Mouse (Mus musculus): ENCODE measurements at regions not wholly inside any gene's neighbourhood (a gene's known extent, or its start where the extent isn't known, plus 50 kb on each side); places are given as distances from the start of the nearest gene placed in this dataset.

DNA sequence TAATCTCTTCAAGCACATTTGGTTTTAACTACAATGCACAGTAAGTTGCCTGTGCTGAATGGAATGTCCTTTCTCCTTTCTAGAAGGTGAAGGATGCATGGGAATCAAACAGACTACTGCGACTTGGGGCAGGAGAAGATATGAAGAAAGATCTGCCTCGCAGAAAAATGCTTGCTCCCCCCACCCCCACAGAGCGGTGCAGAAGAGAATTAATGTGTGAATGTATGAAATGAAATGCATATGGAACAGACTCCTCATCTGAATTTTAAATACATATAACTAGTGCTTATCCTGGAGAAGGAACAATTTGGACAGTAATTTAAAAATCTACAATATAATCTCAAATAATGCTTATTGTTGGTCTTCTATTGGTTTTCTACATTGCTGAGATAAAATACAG lies 283.0 kb upstream of the Clnk start:
- no peak for DNase-seq

DNA sequence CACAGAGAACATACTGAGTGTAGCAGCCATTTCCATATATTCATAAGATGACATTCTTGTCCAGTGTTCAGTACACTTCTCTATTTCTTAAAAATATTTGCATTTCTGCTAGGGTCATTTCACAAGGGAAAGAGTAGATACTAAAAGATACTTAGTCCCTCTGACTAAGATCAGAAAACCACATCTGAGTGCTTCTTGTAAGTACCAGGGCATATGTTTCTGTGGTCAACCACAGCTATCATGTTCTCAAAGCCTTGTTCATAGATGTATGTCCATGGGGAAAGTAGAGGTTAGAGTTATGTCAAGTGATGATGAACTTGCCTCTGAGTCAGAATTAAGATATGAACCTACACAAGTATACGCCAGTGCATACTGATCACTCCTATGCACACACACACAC lies 279.2 kb upstream of the Clnk start:
- no peak for DNase-seq

GRCm38 (mm10) chr5:39153291-39153794 lies 276.7 kb upstream of the Clnk start:
- DNase-seq: no peak

DNA sequence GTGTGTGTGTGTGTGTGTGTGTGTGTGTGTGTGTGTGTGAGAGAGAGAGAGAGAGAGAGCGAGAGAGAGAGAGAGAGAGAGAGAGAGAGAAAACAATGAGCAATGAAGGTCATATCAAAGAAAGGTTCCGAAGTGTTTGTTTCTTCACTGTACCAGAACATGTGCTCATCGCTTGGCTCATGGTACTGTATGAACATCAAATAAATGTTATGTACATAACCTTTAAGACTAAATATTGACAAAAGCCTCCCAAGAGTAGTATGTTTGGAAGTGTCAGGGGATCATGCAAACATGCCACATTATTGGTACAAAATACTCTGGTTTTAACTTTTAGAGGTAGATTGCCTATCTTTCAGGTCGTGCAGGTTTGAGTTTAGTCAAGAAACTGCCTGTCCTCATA lies 275.3 kb upstream of the Clnk start:
- no peak for DNase-seq

DNA sequence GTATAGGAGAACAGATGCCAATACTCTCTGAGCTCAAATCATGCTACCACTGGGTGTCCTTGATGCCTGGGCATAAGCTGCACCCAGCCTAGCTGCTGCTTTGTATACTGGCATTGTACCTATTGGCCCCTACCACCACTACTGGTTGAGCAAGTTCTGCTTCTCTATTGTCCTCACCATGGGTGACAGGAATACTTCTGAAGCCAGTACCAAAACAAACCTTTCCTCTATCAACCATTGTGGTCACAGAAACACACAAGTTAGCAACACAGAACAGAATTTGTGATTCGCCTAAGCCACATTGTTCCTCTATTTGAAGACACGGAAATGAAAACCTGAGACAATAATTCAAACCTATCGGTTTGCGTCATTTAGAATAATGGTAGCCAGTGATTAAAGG lies 274.3 kb upstream of the Clnk start:
- DNase-seq: peak in 1 of 2 experiments; percentile 4

GRCm38 (mm10) chr5:39145658-39146057 lies 269.0 kb upstream of the Clnk start:
- no peak for DNase-seq

DNA sequence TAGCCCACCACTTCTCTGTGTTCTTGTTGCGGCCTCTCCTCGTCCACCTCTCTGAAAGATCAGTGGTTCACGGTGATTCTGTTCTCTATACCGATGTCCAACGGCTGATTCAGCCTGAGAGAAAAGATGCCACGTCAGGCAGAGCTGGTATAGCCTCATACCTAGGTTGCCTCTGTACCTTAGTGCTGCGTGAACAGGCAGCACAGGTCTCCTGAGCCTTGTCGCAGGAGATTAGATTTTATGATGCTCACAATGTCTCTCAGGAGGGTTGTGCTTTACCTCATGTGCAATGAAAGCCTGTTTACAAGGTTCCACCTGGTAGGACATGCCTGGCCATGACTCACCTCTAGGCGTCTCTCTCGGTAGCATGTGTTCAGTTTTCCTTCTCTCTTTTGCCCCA lies 267.6 kb upstream of the Clnk start:
- no peak for DNase-seq

- no peak for DNase-seq
These were observed 267.0 kb upstream of the Clnk start for GRCm38 (mm10) chr5:39143648-39144047.

- no peak for DNase-seq
These were observed 261.8 kb upstream of the Clnk start for GRCm38 (mm10) chr5:39138375-39138774.

GRCm38 (mm10) chr5:39128931-39129330 lies 252.3 kb upstream of the Clnk start:
- no peak for DNase-seq

- no peak for DNase-seq
These were observed 250.2 kb upstream of the Clnk start for GRCm38 (mm10) chr5:39126833-39127232.

DNA sequence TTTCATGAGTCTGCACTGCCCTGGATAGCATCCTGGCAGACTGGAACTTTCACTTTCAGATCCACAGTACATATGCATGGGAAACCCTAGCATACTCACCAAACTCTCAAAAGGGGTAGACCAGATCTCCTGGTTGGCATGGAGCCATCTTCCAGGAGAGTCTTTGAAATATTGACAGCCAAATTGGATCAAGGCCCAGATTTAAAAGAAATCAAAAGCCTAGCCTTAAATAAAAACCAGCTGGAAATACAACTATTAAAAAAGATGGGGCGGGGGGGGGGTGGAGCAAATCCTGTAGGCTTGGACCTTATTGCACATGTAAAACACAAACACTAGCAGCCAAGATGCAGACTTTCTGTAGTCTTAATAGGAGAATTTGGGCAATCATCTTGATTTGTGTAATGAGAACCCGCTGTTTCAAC lies 249.7 kb upstream of the Clnk start:
- no peak for DNase-seq

DNA sequence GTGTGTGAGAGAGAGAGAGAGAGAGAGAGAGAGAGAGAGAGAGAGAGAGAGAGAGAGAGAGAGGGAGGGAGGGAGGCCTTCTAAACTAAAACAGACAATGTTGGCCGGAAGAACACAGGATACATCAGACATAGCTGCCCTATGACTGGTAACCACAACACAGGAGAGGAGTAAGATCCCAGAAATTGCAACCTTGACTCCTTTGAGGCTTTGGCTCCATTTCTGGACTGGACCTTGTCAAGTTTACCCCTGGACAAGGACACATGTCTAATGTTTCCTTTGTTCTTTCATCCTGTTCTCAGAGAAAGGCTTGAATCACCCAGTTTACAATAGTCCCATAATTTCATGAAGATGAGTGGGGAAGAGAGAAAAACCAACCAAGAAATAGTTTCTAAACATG lies 233.7 kb upstream of the Clnk start:
- no peak for DNase-seq

DNA sequence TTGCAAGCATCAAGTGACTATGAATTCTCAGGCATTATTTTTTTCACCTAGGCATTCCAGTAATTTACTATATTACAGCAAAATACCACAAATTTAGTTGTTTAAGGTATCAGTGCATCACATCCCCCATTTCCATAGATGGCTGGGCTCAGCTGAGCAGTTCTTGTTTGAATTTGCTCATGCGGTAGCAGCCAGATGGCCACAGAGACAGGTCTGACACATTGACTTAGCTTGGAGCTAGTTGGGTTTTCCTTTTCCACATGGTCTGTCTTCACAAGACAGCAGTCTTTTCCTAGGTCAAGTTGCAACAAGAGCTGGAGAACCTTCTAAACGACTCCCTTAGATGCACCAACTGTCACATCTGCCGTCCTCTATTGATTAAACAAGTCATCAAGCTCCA lies 232.9 kb upstream of the Clnk start:
- DNase-seq: no peak

GRCm38 (mm10) chr5:39099113-39099512 lies 222.5 kb upstream of the Clnk start:
- no peak for DNase-seq

DNA sequence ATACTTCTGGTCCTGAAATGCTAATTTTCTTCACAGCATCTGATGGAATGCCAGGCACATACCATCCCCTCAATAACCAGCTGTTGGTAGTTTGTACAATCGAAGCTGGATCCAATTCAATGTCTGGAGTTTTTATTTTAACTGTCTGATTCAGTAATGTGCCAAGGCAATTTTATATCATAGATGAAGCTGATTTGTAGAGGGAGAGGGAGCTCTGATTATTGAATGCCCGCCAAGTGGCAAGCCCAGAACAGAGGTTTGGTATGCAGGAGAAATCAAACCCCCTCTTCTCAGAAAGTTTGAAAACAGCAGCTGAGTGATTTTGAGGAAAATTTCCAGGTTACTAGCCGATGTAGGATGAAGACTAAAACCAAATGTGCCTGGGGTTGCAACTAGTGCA lies 218.3 kb upstream of the Clnk start:
- no peak for DNase-seq

DNA sequence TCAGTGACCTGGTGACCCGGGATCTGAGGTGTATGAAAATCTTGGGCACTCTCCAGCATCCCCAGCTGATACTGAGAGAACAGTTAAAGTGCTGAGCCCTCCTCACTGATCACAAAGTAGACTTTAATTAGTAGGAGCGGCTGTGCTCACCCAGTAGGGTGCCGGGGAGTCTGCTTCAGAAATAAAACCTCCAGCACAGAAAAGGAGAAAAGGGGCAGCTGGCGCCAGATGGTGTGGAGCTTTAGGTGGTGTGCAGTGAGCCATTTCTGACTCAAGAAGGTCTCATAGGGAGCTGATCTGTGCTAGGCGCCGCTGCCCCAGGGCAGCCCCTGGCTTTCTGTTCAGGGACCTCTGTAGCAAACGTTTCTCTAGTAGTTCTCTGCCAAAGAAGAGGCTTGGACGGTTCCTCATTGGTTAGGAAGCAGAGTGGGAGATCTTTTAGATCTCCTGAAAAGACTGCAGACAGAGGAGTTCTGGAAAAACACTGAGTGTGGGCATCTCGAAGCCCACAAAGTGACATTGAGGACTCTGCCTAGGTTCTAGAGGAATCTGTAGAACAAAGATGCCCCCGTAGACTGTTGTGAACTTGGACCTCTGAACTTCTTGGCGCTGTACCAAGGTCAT lies 200.1 kb upstream of the Clnk start:
- DNase-seq: no peak

- no peak for DNase-seq
These were observed 193.1 kb upstream of the Clnk start for GRCm38 (mm10) chr5:39069683-39070082.

- DNase-seq: no peak
These were observed 186.4 kb upstream of the Clnk start for GRCm38 (mm10) chr5:39063061-39063460.

GRCm38 (mm10) chr5:39052490-39053250 lies 176.1 kb upstream of the Clnk start:
- DNase-seq: no peak

- no peak for DNase-seq
These were observed 173.9 kb upstream of the Clnk start for GRCm38 (mm10) chr5:39050512-39050911.

GRCm38 (mm10) chr5:39049141-39049540 lies 172.5 kb upstream of the Clnk start:
- DNase-seq: no peak

GRCm38 (mm10) chr5:39040467-39040866 lies 163.9 kb upstream of the Clnk start:
- DNase-seq: no peak

- no peak for DNase-seq
These were observed 146.6 kb upstream of the Clnk start for GRCm38 (mm10) chr5:39023241-39023640.

- DNase-seq: no peak
These were observed 124.0 kb upstream of the Clnk start for GRCm38 (mm10) chr5:39000643-39001042.

Measured in lung, adult 18-20 months (tissue).